Mouse (Mus musculus) midbrain, embryonic 12.5 days (tissue): ENCODE results near the gene Osbpl9. TPM values are rescaled to one million over a fixed set of nuclear protein-coding genes. Genes with fewer than 3 reads are reported as not detected.

Source experiments
- ATAC-seq: fragments of 200-750 bp; cut with Nextera tagmentation; 2 replicates; pipeline ENCODE4 v1.8.0; 2017; ENCODE audit warnings: low read depth, moderate TSS enrichment, moderate library complexity; ENCODE audit not compliant: low FRiP score
- H3K27ac ChIP-seq: fragments of 300-500 bp; sonication (generic); replicated peaks from 2 replicates; pipeline ENCODE4 v1.5.1; 2016; ENCODE audit warnings: mild to moderate bottlenecking
- H3K27me3 ChIP-seq: fragments of 300-500 bp; sonication (generic); 2 replicates; pipeline ENCODE4 v1.6.1; 2016; ENCODE audit warnings: mild to moderate bottlenecking
- H3K36me3 ChIP-seq: fragments of 300-500 bp; sonication (generic); 2 replicates; pipeline ENCODE4 v1.6.1; 2016
- H3K4me1 ChIP-seq: fragments of 300-500 bp; sonication (generic); 2 replicates; pipeline ENCODE4 v1.6.1; 2016
- H3K4me2 ChIP-seq: fragments of 300-500 bp; sonication (generic); replicated peaks from 2 replicates; pipeline ENCODE4 v1.6.1; 2016; ENCODE audit warnings: mild to moderate bottlenecking, moderate library complexity
- H3K4me3 ChIP-seq: fragments of 300-500 bp; sonication (generic); 2 replicates; pipeline ENCODE4 v1.5.1; 2016; ENCODE audit warnings: mild to moderate bottlenecking
- H3K9ac ChIP-seq: fragments of 300-500 bp; sonication (generic); replicated peaks from 2 replicates; pipeline ENCODE4 v1.6.1; 2016; ENCODE audit warnings: mild to moderate bottlenecking, moderate library complexity
- H3K9me3 ChIP-seq: fragments of 300-500 bp; sonication (generic); 2 replicates; pipeline ENCODE4 v1.6.1; 2016; ENCODE audit warnings: mild to moderate bottlenecking
- WGBS: fragments of 180-500 bp; shearing (Covaris S2); methylation state at CpG from one replicate; pipeline ENCODE4 v1.1.7; 2016; 5-methylcytosine and 5-hydroxymethylcytosine counted together
- polyA plus RNA-seq: library from polyadenylated mRNA; unstranded; fragments of >200 nt; fragmentation: Nextera tagmentation; extraction: Ambion mirVana; gene quantifications from 2 replicates; pipeline ENCODE4 v1.2.1, GENCODE M21; 2016

The Osbpl9 gene
- polyA plus RNA-seq, 1 experiment from 2014 or later, result 81.1 TPM

DNA sequence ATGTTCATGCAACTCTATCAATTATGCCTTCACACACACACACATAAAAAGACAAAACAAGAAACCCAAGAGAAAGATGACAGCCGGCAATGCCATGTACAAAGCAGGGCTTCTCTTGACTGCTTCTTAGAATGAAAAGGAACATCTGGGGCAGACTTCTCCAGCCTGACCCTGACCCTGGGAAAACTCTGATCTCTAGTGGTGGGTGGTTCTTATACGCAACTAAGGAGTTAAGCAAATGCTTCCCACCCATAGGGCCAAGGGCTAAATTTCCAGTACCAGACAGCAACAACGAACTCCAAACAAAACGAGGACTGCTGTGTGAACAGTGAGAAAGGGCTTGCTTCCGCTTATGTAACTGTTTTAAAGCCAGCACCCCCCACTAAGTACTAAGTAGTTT is 122.0 kb downstream of the Osbpl9 start:
- H3K9me3 ChIP-seq, result no peaks in the 10 kb centered on the region
- no peaks in the 10 kb centered on the region for H3K27me3 ChIP-seq
- no peak overlapping the region for H3K4me2 ChIP-seq
- no peak for ATAC-seq
- WGBS, result 73% methylated on average over 5 of the region's 5 CpGs
- H3K27ac ChIP-seq, result no peak overlapping the region
- no peak overlapping the region for H3K4me3 ChIP-seq
- H3K4me1 ChIP-seq, result no peaks in the 10 kb centered on the region
- H3K9ac ChIP-seq, result no peak overlapping the region
- H3K36me3 ChIP-seq, result peaks cover 25% of the 10 kb centered on the region

DNA sequence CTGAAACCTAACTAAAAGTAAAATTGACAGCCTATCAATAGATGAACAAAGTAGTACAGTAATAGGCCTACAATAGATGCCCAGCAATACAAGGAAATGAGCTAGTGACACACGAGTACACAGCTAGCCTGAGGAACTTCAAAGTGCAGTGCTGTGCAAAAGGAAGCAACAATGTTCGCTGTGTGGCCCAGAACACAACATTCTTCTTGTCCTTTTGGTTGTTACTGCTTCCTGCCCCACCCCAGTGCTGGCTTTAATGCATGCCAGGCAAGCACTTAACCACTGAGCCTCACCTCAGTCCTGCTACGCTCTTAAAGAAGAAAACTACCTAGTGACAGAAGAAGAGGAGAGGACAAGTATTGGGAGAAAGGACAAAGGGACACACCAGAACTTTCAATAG is 122.4 kb downstream of the Osbpl9 start:
- Histone ChIP-seq H3K4me3 (no peak overlapping the region), H3K9ac (no peak overlapping the region), H3K27ac (no peak overlapping the region), H3K9me3 (no peaks in the 10 kb centered on the region), H3K36me3 (peaks cover 25% of the 10 kb centered on the region), H3K4me2 (no peak overlapping the region), H3K27me3 (no peaks in the 10 kb centered on the region), H3K4me1 (no peaks in the 10 kb centered on the region)
- 82% methylated on average over 3 of the region's 3 CpGs for WGBS
- ATAC-seq, result no peak

DNA sequence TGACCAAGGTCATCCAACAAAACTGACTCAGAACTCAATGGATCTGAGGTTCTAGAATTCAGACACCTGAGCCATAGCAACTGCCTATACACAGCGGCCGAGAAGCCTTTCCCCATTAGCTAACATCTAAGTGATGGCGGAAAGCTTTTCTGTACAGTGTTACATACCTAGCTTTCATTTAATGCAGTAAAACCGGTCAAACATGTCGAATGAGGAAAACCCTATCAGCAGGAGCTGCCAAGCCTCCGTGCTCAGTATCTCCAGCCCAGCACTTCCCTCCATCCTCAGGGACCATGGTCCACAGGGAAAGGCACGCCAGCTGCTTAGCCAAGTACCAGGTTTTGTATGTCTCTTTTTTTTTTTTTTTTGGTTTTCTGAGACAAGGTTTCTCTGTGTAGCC is 123.1 kb downstream of the Osbpl9 start:
- peaks cover 25% of the 10 kb centered on the region for H3K36me3 ChIP-seq
- WGBS, result 93% methylated on average over 7 of the region's 7 CpGs
- no peak overlapping the region for H3K9ac ChIP-seq

DNA sequence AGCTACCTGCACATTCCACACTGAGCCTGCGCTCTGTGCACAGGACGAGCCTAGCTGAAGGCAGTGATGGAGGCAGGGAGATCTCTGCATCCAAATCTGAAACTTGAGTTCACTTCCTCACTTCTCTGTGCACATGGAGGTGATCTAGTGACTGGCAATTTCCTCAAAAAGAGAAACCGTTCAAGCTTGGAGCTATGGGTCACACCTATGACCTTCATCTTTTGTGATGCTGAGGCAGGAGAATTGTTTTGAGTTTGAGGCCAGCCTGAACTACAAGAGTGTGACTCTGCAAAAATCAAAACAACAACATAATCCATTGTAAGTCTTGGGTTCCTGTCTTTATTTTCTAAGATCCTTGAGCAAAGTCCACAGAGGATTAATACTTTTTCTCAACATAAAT is 128.8 kb downstream of the Osbpl9 start:
- WGBS, result 88% methylated on average over 3 of the region's 3 CpGs
- no peak for ATAC-seq
- H3K4me2 ChIP-seq, result no peak overlapping the region

More for the DNA sequence above, 123.1 kb downstream of the Osbpl9 start:
- no peak for ATAC-seq
- no peaks in the 10 kb centered on the region for H3K4me1 ChIP-seq
- no peak overlapping the region for H3K27ac ChIP-seq
- H3K4me2 ChIP-seq, result no peak overlapping the region
- no peak overlapping the region for H3K4me3 ChIP-seq
- H3K27me3 ChIP-seq, result no peaks in the 10 kb centered on the region
- H3K9me3 ChIP-seq, result no peaks in the 10 kb centered on the region

DNA sequence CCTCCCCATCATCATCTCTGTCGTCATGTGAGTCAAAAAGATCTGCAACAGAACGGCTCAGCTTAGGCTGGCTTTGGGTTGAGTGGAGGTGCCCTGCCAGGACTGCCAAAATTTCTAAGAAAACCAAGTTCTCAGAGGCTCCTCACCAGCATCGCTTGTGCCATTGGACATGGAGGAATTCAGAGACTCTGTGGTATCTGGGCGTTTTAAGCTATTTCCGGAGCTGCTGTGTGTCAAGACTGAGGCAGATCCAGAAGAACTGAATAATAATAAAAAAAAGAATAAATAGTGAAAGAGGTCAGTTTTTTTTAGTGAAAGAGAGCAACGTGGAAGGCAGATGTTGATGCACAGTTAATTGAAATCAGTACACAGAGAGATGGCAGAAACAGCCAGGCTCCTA is 129.2 kb downstream of the Osbpl9 start:
- no peak overlapping the region for H3K27ac ChIP-seq
- no peaks in the 10 kb centered on the region for H3K27me3 ChIP-seq
- H3K4me3 ChIP-seq, result no peak overlapping the region
- peaks cover 5% of the 10 kb centered on the region; the same call in 1 of the 2 replicates for H3K4me1 ChIP-seq
- no peak overlapping the region for H3K4me2 ChIP-seq
- no peak overlapping the region for H3K9ac ChIP-seq
- peaks cover 18% of the 10 kb centered on the region for H3K36me3 ChIP-seq
- 89% methylated on average over 6 of the region's 6 CpGs for WGBS
- no peak for ATAC-seq
- H3K9me3 ChIP-seq, result no peaks in the 10 kb centered on the region

More for the DNA sequence above, 128.8 kb downstream of the Osbpl9 start:
- H3K9ac ChIP-seq, result no peak overlapping the region
- H3K27ac ChIP-seq, result no peak overlapping the region
- peaks cover 18% of the 10 kb centered on the region for H3K36me3 ChIP-seq
- H3K4me1 ChIP-seq, result peaks cover 5% of the 10 kb centered on the region; the same call in 1 of the 2 replicates
- no peak overlapping the region for H3K4me3 ChIP-seq
- no peaks in the 10 kb centered on the region for H3K9me3 ChIP-seq
- H3K27me3 ChIP-seq, result no peaks in the 10 kb centered on the region

DNA sequence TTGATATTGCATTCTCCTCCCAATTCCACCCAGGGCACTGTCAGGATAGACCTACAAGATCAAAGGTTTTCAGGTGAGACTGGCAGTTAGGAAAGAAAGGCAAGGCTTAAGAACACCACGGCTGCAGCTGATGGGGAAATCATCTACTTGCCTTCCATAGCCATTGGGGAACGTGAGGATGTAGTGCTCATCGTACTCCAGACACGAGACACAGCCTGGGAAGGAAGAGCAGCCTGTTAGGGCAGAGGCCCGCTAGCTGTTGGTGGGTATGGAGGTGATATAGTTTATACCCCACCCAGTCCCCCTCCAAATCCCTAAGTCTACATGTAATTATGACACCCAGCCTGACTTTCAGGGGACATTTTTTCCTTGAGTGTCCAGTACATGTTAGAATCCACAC is 136.4 kb downstream of the Osbpl9 start:
- H3K36me3 ChIP-seq, result peaks cover 78% of the 10 kb centered on the region
- H3K4me2 ChIP-seq, result no peak overlapping the region

DNA sequence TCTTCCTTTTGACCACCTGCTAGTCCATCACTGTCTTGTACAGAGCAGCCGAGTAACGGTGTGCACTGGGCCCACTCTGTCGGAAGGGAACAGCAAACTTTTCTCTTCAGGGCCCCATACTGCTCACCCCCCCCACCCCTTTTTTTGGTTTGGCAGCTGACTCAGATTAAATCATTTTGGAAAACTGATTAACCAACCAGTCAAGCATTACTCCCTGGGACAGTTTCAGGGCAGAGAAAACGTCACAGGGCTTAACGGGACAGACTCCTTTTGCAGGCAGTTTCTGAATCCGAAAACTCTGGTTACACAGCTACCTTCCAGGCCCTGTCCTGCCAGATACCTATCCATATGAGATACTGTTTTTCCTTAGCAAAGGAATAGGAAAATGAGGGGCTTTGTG is 137.1 kb downstream of the Osbpl9 start:
- Histone ChIP-seq H3K27ac (no peak overlapping the region), H3K4me2 (no peak overlapping the region), H3K9ac (no peak overlapping the region), H3K4me3 (no peak overlapping the region), H3K36me3 (peaks cover 79% of the 10 kb centered on the region), H3K4me1 (no peaks in the 10 kb centered on the region), H3K9me3 (no peaks in the 10 kb centered on the region), H3K27me3 (no peaks in the 10 kb centered on the region)
- WGBS, result 86% methylated on average over 6 of the region's 6 CpGs
- ATAC-seq, result no peak

More for the DNA sequence above, 136.4 kb downstream of the Osbpl9 start:
- Histone ChIP-seq H3K27ac (no peak overlapping the region), H3K27me3 (no peaks in the 10 kb centered on the region), H3K9ac (no peak overlapping the region), H3K4me3 (no peak overlapping the region), H3K9me3 (no peaks in the 10 kb centered on the region), H3K4me1 (no peaks in the 10 kb centered on the region)
- WGBS, result 94% methylated on average over 5 of the region's 5 CpGs
- no peak for ATAC-seq

DNA sequence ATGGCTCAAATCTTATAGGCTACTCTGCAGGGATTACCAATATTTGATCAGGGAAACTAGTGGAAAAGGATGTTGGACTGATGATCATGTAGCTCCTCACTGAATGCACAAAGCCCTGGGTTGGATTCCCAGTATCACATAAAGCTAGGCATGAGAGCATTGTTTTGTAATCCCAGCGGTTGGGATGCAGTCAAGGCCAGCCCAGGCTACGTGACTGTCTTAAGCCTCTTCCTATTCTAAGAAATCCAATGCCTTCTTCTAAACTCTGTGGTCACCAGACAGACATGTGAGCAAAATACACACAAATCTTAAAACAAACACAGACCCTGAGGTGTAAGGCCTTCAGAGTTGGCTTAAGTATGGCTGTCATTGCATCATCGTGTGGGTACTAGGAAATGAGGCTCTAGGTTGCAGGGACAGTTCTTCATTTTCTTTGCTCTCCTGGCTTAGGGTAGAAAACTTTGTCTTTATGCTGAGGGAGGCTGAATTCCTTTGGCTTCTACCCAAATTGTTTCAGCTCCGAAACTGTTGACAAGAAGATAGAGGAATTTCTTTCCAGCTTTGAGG is 142.7 kb downstream of the Osbpl9 start:
- H3K36me3 ChIP-seq, result peaks cover 96% of the 10 kb centered on the region
- H3K4me2 ChIP-seq, result no peak overlapping the region
- no peak for ATAC-seq
- no peak overlapping the region for H3K9ac ChIP-seq
- no peaks in the 10 kb centered on the region for H3K9me3 ChIP-seq
- H3K4me3 ChIP-seq, result no peak overlapping the region
- no peak overlapping the region for H3K27ac ChIP-seq
- 92% methylated on average over 4 of the region's 4 CpGs for WGBS
- H3K4me1 ChIP-seq, result no peaks in the 10 kb centered on the region
- no peaks in the 10 kb centered on the region for H3K27me3 ChIP-seq

DNA sequence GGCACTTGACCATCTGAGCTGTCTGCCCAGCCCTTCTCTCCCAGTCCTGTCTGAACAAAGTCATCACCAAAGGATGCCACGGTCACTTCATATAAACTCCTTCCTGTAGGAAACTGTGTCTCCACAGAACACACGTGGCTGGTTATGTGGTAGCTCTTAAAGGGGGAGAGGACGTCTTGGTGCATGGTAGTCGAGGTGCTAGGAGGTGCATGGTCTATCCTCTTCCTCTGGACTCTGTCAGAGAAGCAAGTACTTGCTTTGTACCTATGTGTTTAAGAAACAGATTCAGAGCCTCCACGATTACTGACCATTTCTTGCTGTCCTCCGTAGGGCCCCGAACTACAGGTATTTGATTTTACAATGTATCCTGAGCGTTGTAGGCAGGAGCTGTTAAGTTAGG is 144.4 kb downstream of the Osbpl9 start:
- peaks cover 91% of the 10 kb centered on the region for H3K36me3 ChIP-seq
- 94% methylated on average over 8 of the region's 8 CpGs for WGBS

DNA sequence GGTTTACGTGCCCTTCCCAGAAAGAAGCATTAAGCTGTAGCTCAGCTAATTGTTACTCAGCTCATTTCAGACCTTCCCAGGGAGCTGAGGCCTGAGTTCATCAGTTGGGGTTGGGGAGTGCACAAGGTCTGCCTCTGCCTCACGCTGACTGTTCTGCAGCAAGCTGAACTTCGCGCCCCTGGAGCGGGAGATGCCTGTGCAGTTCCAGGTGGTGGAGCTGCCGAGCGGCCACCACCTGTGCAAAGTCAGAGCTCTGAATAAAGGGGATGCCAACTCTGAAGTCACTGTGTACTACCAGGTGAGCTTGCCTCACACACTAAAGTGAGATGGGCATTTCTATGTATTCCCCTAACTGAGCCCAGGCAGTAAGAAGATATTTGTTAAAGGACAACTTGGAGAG is 145.7 kb downstream of the Osbpl9 start:
- Histone ChIP-seq H3K36me3 (peaks cover 83% of the 10 kb centered on the region), H3K4me1 (no peaks in the 10 kb centered on the region), H3K4me2 (no peak overlapping the region), H3K27ac (no peak overlapping the region), H3K4me3 (no peak overlapping the region), H3K27me3 (no peaks in the 10 kb centered on the region), H3K9ac (no peak overlapping the region), H3K9me3 (no peaks in the 10 kb centered on the region)
- ATAC-seq, result no peak
- 89% methylated on average over 7 of the region's 7 CpGs for WGBS

More for the DNA sequence above, 144.4 kb downstream of the Osbpl9 start:
- Histone ChIP-seq H3K27me3 (no peaks in the 10 kb centered on the region), H3K4me2 (no peak overlapping the region), H3K9ac (no peak overlapping the region), H3K4me3 (no peak overlapping the region), H3K9me3 (no peaks in the 10 kb centered on the region), H3K4me1 (no peaks in the 10 kb centered on the region), H3K27ac (no peak overlapping the region)
- no peak for ATAC-seq

DNA sequence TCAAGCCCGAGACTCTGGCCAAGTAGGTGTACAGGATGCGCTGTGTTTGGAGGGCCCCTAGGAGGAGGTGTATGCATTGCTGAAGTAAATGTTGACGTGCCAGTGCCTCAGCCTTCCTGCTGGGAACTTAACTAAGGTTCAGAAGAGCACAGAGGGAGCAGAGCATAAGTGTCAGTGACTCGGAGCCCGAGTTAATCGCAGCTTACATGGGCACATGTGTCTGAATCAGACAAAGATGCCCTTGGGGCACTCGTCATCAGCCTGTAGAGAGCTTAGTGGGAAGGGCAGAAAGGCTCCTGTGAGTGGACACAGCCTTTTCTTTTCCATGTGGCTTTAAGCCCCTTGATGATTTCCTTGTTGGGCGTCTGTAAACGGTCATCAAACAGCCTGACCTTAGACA is 148.1 kb downstream of the Osbpl9 start:
- H3K4me2 ChIP-seq, result no peak overlapping the region
- ATAC-seq, result no peak
- H3K9me3 ChIP-seq, result no peaks in the 10 kb centered on the region
- H3K9ac ChIP-seq, result no peak overlapping the region
- peaks cover 81% of the 10 kb centered on the region for H3K36me3 ChIP-seq
- H3K4me3 ChIP-seq, result no peak overlapping the region
- no peaks in the 10 kb centered on the region for H3K4me1 ChIP-seq
- H3K27ac ChIP-seq, result 0 out of 2 replicates have a peak overlapping the region, but pooled peaks have one; percentile 8
- WGBS, result 78% methylated on average over 9 of the region's 9 CpGs
- H3K27me3 ChIP-seq, result no peaks in the 10 kb centered on the region

DNA sequence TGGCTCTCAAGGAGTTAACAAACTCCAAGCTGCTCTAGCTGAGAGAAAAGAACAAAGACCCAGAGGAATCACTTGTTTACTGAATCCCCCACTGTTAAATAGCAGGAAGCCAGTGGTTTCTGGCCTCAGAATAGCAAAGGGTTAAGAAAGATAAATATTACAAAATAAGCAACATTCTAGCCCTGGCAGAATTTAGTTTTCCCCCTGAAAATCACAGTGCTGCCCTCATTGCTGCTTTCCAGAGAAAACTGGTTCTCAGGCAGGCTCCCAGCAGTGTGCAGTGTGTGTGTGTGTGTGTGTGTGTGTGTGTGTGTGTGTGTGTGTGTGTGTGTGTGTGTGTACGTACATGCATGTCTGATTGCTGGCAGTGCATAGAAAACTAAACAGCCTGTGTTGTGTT is 149.8 kb downstream of the Osbpl9 start:
- H3K36me3 ChIP-seq, result peaks cover 75% of the 10 kb centered on the region
- H3K9me3 ChIP-seq, result no peaks in the 10 kb centered on the region
- 0 out of 2 replicates have a peak overlapping the region, but pooled peaks have one; percentile 0 for H3K27ac ChIP-seq
- H3K4me1 ChIP-seq, result no peaks in the 10 kb centered on the region
- no peaks in the 10 kb centered on the region for H3K27me3 ChIP-seq
- H3K4me2 ChIP-seq, result no peak overlapping the region
- no CpG with 5 or more reads among the region's 1 CpGs for whole genome bisulfite sequencing
- H3K9ac ChIP-seq, result no peak overlapping the region
- H3K4me3 ChIP-seq, result no peak overlapping the region
- no peak for ATAC-seq

DNA sequence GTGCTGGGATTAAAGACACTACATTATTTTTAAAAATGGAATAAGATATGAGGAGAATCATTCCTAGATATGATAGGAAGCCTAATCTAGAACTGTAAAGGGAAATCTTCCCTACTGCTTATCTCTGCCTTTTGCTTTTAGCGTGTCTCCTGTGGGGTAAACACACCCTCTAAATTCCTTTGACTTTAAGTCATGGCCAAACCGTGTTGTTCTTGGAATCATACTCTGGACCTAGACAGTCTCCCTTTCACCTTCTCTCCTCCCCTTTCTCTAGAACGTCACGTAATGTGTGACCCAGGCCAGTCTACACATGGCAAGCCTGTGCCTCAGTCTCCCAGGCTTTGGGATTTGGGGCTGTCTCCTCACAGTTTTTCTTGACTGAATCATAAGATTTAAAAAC is 153.8 kb downstream of the Osbpl9 start:
- Histone ChIP-seq H3K27ac (no peak overlapping the region), H3K9me3 (no peaks in the 10 kb centered on the region), H3K4me1 (no peaks in the 10 kb centered on the region), H3K4me2 (no peak overlapping the region), H3K36me3 (peaks cover 74% of the 10 kb centered on the region), H3K9ac (no peak overlapping the region), H3K27me3 (no peaks in the 10 kb centered on the region), H3K4me3 (no peak overlapping the region)
- ATAC-seq, result no peak
- WGBS, result 80% methylated on average over 4 of the region's 4 CpGs
